Mouse (Mus musculus) myocyte (in vitro differentiated cells): ENCODE results near the gene Pard3b.

Experiments
- CEBPB ChIP-seq: IDR thresholded peaks from 2 replicates; pipeline ENCODE4 v1.6.1; 2011; ENCODE audit warnings: mild to moderate bottlenecking, moderate library complexity; ENCODE audit not compliant: poor library complexity, insufficient read depth, severe bottlenecking
- E2F4 ChIP-seq: IDR thresholded peaks from one replicate; pipeline ENCODE4 v1.6.1; 2011; ENCODE audit warnings: mild to moderate bottlenecking, control low read depth, moderate library complexity; ENCODE audit not compliant: insufficient read depth
- MAX ChIP-seq: IDR thresholded peaks from one replicate; pipeline ENCODE4 v1.6.1; 2011; ENCODE audit warnings: low read depth, mild to moderate bottlenecking, control low read depth
- MYOD1 ChIP-seq, 3 experiments: IDR thresholded peaks; one replicate each; pipeline ENCODE4 v1.6.1; 2011; ENCODE audit warnings: control low read depth in 2 of 3, low read depth in 2 of 3, mild to moderate bottlenecking in 2 of 3, moderate library complexity in 1 of 3; ENCODE audit not compliant: insufficient read length in 2 of 3, control insufficient read depth in 1 of 3
- MYOG ChIP-seq, 3 experiments: IDR thresholded peaks; one replicate each; pipeline ENCODE4 v1.6.1; 2011; ENCODE audit warnings: control low read depth in 2 of 3, low read depth in 2 of 3, mild to moderate bottlenecking in 2 of 3; ENCODE audit not compliant: insufficient read length in 2 of 3, control insufficient read depth in 1 of 3, insufficient read depth in 1 of 3
- POLR2A ChIP-seq: IDR thresholded peaks from one replicate; pipeline ENCODE4 v1.6.1; 2011; ENCODE audit warnings: low read depth, mild to moderate bottlenecking, control low read depth, moderate library complexity; ENCODE audit not compliant: insufficient read length
- TCF12 ChIP-seq: IDR thresholded peaks from one replicate; pipeline ENCODE4 v1.6.1; 2011; ENCODE audit warnings: mild to moderate bottlenecking, control low read depth; ENCODE audit not compliant: poor library complexity, insufficient read depth, severe bottlenecking
- USF1 ChIP-seq: IDR thresholded peaks from one replicate; pipeline ENCODE4 v1.6.1; 2011; ENCODE audit warnings: low read depth, mild to moderate bottlenecking, control low read depth, moderate library complexity

GRCm38 (mm10) chr1:62122426-62122825 lies 483.8 kb downstream of the Pard3b start:
- TF ChIP-seq TCF12, result no peak
- no peak for TF ChIP-seq POLR2A
- TF ChIP-seq MYOD1 (IDR thresholded peaks at IDR 0.05; ENCODE audit: control insufficient read depth in 1 of 3, insufficient read length in 2 of 3, low read depth in 2 of 3), result no peak
- TF ChIP-seq CEBPB, result no peak
- no peak for TF ChIP-seq E2F4
- no peak for TF ChIP-seq MYOG (IDR thresholded peaks at IDR 0.05; ENCODE audit: control insufficient read depth in 1 of 3, insufficient read depth in 1 of 3, insufficient read length in 2 of 3, low read depth in 2 of 3)
- no peak for TF ChIP-seq USF1
- no peak for TF ChIP-seq MAX
